Mouse (Mus musculus) embryonic fibroblast, embryonic 13.5 days (primary cell): ENCODE data around the gene Tab2.
"Not testable (repeated sequence)": the region's sequence is repeated elsewhere in the genome, so short reads cannot be mapped to it uniquely, and the experiment has no call there.

ENCODE experiments used
- CTCF ChIP-seq: IDR thresholded peaks from 2 replicates; pipeline ENCODE4 v1.5.1; 2011; ENCODE audit warnings: mild to moderate bottlenecking, control low read depth, low read length, moderate library complexity, borderline replicate concordance; ENCODE audit not compliant: insufficient read depth
- POLR2A ChIP-seq: IDR thresholded peaks from 2 replicates; pipeline ENCODE4 v1.6.1; 2011; ENCODE audit warnings: low read depth, mild to moderate bottlenecking, control low read depth, low read length, moderate library complexity

- TF ChIP-seq POLR2A, CTCF: not testable (repeated sequence)
Measured at GRCm38 (mm10) chr10:7880283-7880682, 75.7 kb downstream of the Tab2 start.
